Mouse (Mus musculus): Measurements from ENCODE around the gene Pds5a.

- TF ChIP-seq CTCF (IDR thresholded peaks at IDR 0.05) (no peak), EP300 (IDR thresholded peaks at IDR 0.05) (no peak)
These were observed 20.3 kb upstream of the Pds5a start for GRCm38 (mm10) chr5:65718368-65718767.

All from lung, postnatal 0 days (tissue).